Mouse (Mus musculus) heart, embryonic 14.5 days (tissue): ENCODE measurements at regions not wholly inside any gene's neighbourhood (a gene's known extent, or its start where the extent isn't known, plus 50 kb on each side); places are given as distances from the start of the nearest gene placed in this dataset.

Experiments
- ATAC-seq: fragments of 200-750 bp; cut with Nextera tagmentation; 2 replicates; pipeline ENCODE4 v1.8.0; 2017; ENCODE audit warnings: low read depth, moderate TSS enrichment; ENCODE audit not compliant: insufficient number of reproducible peaks, insufficient read depth, low FRiP score
- H3K27ac ChIP-seq, 2 experiments: fragments of 200-500 bp in 1 of 2; fragments of 300-500 bp in 1 of 2; sonication (generic) in 1 of 2; replicated peaks in 1 of 2; 2 replicates each; pipeline ENCODE4 v1.5.1; 2012 to 2014; ENCODE audit warnings: low read depth in 2 of 2, low read length in 2 of 2, control low read depth in 1 of 2, mild to moderate bottlenecking in 1 of 2, mixed read lengths in 1 of 2; ENCODE audit not compliant: control insufficient read depth in 1 of 2, insufficient read depth in 1 of 2
- H3K27me3 ChIP-seq: fragments of 300-500 bp; sonication (generic); 2 replicates; pipeline ENCODE4 v1.6.1; 2014; ENCODE audit warnings: mild to moderate bottlenecking, low read length, control low read depth; ENCODE audit not compliant: control insufficient read depth, insufficient read depth
- H3K36me3 ChIP-seq: fragments of 300-500 bp; sonication (generic); 2 replicates; pipeline ENCODE4 v1.6.1; 2014; ENCODE audit warnings: mild to moderate bottlenecking, control low read depth, low read length, mixed read lengths; ENCODE audit not compliant: control insufficient read depth, insufficient read depth
- H3K4me1 ChIP-seq, 2 experiments: fragments of 200-500 bp in 1 of 2; fragments of 300-500 bp in 1 of 2; sonication (generic) in 1 of 2; 2 replicates each; pipeline ENCODE4 v1.6.1; 2012 to 2014; ENCODE audit warnings: low read length in 2 of 2, control low read depth in 1 of 2, mixed read lengths in 1 of 2; ENCODE audit not compliant: control insufficient read depth in 2 of 2, insufficient read depth in 2 of 2
- H3K4me2 ChIP-seq: fragments of 300-500 bp; sonication (generic); 2 replicates; pipeline ENCODE4 v1.6.1; 2014; ENCODE audit warnings: mild to moderate bottlenecking, low read length
- H3K4me3 ChIP-seq, 2 experiments: fragments of 200-500 bp in 1 of 2; fragments of 300-500 bp in 1 of 2; sonication (generic) in 1 of 2; 2 replicates each; pipeline ENCODE4 v1.5.1; 2012 to 2014; ENCODE audit warnings: low read length in 2 of 2, mild to moderate bottlenecking in 2 of 2, control low read depth in 1 of 2, low read depth in 1 of 2, moderate library complexity in 1 of 2; ENCODE audit not compliant: control insufficient read depth in 1 of 2, insufficient read depth in 1 of 2
- H3K9ac ChIP-seq: fragments of 300-500 bp; sonication (generic); 2 replicates; pipeline ENCODE4 v1.6.1; 2014; ENCODE audit warnings: mild to moderate bottlenecking, low read length
- H3K9me3 ChIP-seq: fragments of 300-500 bp; sonication (generic); 2 replicates; pipeline ENCODE4 v1.6.1; 2016; ENCODE audit warnings: low read length, control low read depth; ENCODE audit not compliant: control insufficient read depth
- WGBS: fragments of 180-500 bp; shearing (Covaris S2); extraction: QIAGEN DNeasy Blood & Tissue Kit; methylation state at CpG from one replicate; pipeline ENCODE4 v1.1.7; 2014; 5-methylcytosine and 5-hydroxymethylcytosine counted together

DNA sequence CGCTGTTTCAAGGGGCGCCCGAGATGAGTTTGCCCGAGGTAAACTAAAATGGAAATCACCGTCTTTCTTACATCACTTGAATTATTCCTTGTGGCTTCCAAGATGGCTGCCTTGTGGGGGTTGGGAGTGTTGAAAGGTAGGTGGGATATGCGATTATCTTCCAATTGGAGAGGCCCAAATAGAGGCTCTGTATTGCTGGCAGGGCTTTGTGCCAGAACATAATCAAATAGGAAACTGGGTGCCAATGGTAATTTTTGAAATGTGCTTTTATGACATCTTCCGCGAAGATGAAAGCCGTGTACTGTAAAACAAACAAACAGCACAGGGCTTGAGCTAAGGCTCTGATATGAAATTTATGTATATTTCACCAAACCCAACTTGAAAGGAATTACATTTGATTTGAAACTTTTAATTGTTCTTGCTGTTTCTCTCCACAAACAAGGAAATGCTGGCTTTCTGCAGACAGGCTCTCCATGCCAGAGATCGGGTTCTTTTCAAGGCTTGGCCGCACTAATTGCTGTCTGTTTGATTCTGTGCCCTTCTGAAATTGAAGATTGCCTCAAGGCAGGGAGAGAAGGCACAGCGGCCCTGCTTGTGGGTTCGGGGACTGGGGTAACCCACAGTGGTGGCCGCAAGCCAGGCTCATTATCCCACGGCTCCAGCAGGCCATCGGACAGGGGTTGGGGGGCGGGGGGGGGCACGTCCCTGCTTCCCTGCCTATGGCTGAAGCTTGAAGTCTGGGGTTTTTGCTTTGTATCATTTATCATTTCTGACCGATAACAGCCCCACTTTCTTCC lies 108.6 kb upstream of the Rpl34 start:
- ATAC-seq: no peak
- Histone ChIP-seq H3K4me3 (no peak overlapping the region), H3K27me3 (no peaks in the 10 kb centered on the region), H3K4me2 (no peak overlapping the region), H3K9ac (no peak overlapping the region), H3K27ac (no peak overlapping the region), H3K4me1 (no peaks in the 10 kb centered on the region), H3K36me3 (no peaks in the 10 kb centered on the region), H3K9me3 (no peaks in the 10 kb centered on the region)
- 86% methylated on average over 19 of the region's 19 CpGs for whole genome bisulfite sequencing

DNA sequence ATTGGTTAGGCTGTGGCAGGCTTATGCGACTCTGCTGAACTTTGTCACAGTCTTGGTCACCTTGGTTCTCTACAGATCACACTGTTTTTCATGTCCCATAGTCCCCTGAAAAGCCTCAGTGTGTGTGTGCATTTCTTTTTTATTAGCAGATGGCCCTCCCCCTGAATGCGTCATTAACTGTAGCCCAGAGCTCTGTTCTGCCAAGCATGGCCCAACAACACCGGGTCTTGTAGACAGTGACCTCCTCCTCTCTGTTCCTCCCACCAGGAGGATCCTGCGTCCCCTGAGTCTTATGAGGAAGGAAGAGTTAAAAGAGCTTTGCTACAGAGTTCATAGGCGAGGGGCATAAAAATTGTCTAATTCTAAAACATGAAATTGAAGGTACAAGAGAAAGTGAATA lies 103.5 kb upstream of the Rpl34 start:
- H3K4me3 ChIP-seq: no peak overlapping the region
- H3K4me2 ChIP-seq: no peak overlapping the region
- peaks cover 0 to 4% of the 10 kb centered on the region in 2 experiments; a peak in 1 of 4 replicates for H3K4me1 ChIP-seq
- H3K27me3 ChIP-seq: no peaks in the 10 kb centered on the region
- no peaks in the 10 kb centered on the region for H3K9me3 ChIP-seq
- 82% methylated on average over 5 of the region's 5 CpGs for WGBS
- no peak overlapping the region for H3K27ac ChIP-seq
- H3K36me3 ChIP-seq: no peaks in the 10 kb centered on the region
- no peak for ATAC-seq
- H3K9ac ChIP-seq: no peak overlapping the region

DNA sequence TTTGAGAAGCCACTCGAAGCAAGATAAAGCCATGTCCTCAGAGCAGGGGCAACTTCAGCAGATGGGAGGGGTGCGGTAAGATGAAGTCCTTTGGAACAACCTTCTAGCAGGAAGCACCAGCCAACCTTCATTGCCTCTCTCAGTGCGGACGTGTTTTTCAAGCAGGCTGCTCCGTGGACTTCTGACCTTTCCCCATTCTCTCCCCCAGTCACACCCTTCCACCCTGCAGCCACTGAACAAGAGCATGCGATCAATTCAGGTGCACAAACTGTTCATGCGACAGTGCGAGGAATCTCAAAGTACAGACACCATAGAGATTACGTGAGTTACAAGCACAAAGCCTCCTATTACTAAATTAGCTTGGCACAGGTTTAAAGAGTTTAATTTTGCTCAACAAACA lies 102.9 kb upstream of the Rpl34 start:
- H3K9me3 ChIP-seq: no peaks in the 10 kb centered on the region
- no peak for ATAC-seq
- no peak overlapping the region for H3K4me3 ChIP-seq
- 39% methylated on average over 9 of the region's 9 CpGs for WGBS
- no peaks in the 10 kb centered on the region for H3K27me3 ChIP-seq
- H3K27ac ChIP-seq: no peak overlapping the region
- no peak overlapping the region for H3K4me2 ChIP-seq
- no peak overlapping the region for H3K9ac ChIP-seq
- H3K4me1 ChIP-seq: peaks cover 0 to 4% of the 10 kb centered on the region in 2 experiments; a peak in 1 of 4 replicates
- no peaks in the 10 kb centered on the region for H3K36me3 ChIP-seq

DNA sequence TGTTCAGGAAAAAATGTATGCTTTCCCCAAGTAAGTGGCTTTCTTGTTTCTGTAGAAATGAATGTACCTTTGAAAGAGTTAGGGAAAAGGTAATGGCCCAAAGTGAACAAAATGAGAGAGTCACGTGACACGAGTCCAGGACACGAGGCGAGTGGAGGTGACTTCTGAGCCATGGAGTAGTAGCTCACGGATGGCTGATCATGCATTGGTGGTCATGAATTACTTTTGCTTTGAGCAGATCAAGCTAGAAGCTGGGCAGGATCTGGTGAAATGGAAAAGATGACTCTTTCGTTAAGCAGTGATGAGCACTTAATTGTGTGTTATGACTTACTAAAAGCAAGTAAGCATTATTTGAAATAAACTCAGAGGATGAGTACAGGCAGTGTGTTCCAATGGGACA lies 101.6 kb upstream of the Rpl34 start:
- Histone ChIP-seq H3K4me3 (no peak overlapping the region), H3K9me3 (no peaks in the 10 kb centered on the region), H3K27me3 (no peaks in the 10 kb centered on the region), H3K36me3 (no peaks in the 10 kb centered on the region), H3K4me2 (no peak overlapping the region), H3K9ac (no peak overlapping the region), H3K27ac (no peak overlapping the region), H3K4me1 (peaks cover 0 to 9% of the 10 kb centered on the region in 2 experiments; a peak in 2 of 4 replicates)
- 85% methylated on average over 6 of the region's 6 CpGs for WGBS
- no peak for ATAC-seq

DNA sequence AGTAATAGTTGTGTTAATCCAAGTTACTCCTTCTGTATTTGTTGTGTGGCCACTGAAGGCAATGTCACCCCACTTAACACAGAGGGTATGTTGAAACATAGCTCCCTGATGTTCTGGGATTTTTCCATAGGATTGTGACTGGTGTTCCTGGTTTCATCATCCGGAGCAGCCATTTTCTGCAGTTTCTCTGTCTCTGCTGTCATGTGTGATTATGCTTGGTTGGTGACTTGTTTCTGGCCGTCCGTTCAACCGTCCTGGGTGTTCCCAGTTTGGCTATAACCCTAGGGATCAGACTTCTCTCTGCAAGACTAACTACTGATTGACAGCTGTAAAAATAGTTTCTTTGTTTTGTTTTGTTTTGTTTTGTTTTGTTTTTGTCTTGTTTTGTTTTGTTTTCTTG lies 98.1 kb upstream of the Rpl34 start:
- Histone ChIP-seq H3K36me3 (no peaks in the 10 kb centered on the region), H3K4me1 (peaks cover 0 to 9% of the 10 kb centered on the region in 2 experiments; a peak in 2 of 4 replicates), H3K9me3 (no peaks in the 10 kb centered on the region), H3K9ac (no peak overlapping the region), H3K4me2 (no peak overlapping the region), H3K27me3 (no peaks in the 10 kb centered on the region), H3K4me3 (no peak overlapping the region), H3K27ac (no peak overlapping the region)
- no peak for ATAC-seq
- WGBS: 83% methylated on average over 4 of the region's 4 CpGs

DNA sequence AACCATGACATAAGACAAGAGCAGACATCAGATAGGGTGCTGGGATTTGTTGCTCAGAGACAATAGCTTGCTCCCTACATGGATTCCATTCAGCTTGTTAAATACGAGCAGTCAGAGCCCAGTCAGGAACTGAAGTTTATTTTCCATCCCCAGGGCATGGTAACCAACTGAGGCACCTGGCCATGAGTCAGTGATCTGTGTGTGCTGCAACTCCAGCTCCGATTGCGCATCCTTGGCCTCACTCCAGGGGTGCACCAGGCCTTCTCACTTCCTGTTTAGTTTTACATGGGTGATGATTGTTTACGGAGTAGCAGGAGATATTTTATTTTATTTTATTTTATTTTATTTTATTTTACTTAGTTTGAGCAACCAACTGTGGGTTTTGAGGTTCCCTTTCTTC lies 97.7 kb upstream of the Rpl34 start:
- no peak overlapping the region for H3K4me2 ChIP-seq
- no peak for ATAC-seq
- no peaks in the 10 kb centered on the region for H3K27me3 ChIP-seq
- H3K9me3 ChIP-seq: no peaks in the 10 kb centered on the region
- H3K9ac ChIP-seq: no peak overlapping the region
- H3K4me3 ChIP-seq: no peak overlapping the region
- no peak overlapping the region for H3K27ac ChIP-seq
- H3K4me1 ChIP-seq: peaks cover 0 to 7% of the 10 kb centered on the region in 2 experiments; a peak in 2 of 4 replicates
- WGBS: 84% methylated on average over 4 of the region's 4 CpGs
- no peaks in the 10 kb centered on the region for H3K36me3 ChIP-seq

DNA sequence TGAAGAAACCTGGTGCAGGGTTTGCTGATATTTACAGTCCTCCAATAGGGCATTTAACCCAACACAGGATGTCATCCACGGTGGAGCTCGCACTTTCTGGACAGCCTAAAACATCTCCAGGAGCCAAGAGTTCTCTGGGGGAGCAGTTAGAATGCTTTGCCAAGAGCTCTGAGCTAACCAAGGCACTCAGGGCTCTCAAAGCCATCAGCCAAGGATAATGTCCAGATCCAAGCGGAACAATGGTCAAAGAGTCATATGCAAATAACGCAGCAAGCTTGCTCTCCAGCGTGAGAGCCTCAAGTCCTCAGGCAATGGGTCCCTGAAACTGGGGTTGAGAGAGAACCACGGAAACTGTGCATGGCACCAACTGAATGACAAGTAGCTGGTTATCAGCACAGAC lies 96.8 kb upstream of the Rpl34 start:
- Histone ChIP-seq H3K4me1 (peaks cover 0 to 6% of the 10 kb centered on the region in 2 experiments; a peak in 2 of 4 replicates), H3K9me3 (no peaks in the 10 kb centered on the region), H3K4me2 (no peak overlapping the region), H3K36me3 (no peaks in the 10 kb centered on the region), H3K9ac (no peak overlapping the region), H3K27ac (no peak overlapping the region), H3K4me3 (no peak overlapping the region), H3K27me3 (no peaks in the 10 kb centered on the region)
- ATAC-seq: no peak
- WGBS: 34% methylated on average over 6 of the region's 6 CpGs

DNA sequence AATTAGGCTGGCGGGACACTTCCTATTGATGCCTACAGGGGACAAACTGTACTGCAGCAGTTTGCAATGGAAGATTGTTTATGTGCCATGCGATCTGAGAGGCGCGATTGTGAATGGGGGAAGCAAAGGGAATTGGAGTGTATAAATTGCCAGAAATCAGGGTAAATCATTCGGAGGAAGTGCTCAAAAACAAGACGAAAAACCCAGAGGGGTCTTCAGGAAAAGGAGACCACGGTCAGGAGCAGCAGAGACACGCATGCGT lies 89.6 kb upstream of the Rpl34 start:
- ATAC-seq: no peak
- H3K36me3 ChIP-seq: no peaks in the 10 kb centered on the region
- no peak overlapping the region for H3K4me3 ChIP-seq
- H3K27me3 ChIP-seq: no peaks in the 10 kb centered on the region
- WGBS: 84% methylated on average over 9 of the region's 9 CpGs
- H3K9me3 ChIP-seq: 0 out of 2 replicates have a peak, but pooled peaks cover 2% of the 10 kb centered on the region
- H3K9ac ChIP-seq: no peak overlapping the region
- peaks cover 3 to 7% of the 10 kb centered on the region in 2 experiments; a peak in 1 of 4 replicates for H3K4me1 ChIP-seq
- H3K27ac ChIP-seq: no peak overlapping the region
- no peak overlapping the region for H3K4me2 ChIP-seq
